Mouse (Mus musculus) C2C12 (cell line): Measurements from ENCODE around the gene C3.

ENCODE experiments used
- CEBPB ChIP-seq: IDR thresholded peaks from one replicate; pipeline ENCODE4 v1.6.1; 2011; ENCODE audit warnings: low read depth, mild to moderate bottlenecking, control low read depth, moderate library complexity
- CTCF ChIP-seq: IDR thresholded peaks from one replicate; pipeline ENCODE4 v1.5.1; 2011; ENCODE audit not compliant: control insufficient read depth, insufficient read depth, insufficient read length
- MYOD1 ChIP-seq: IDR thresholded peaks from one replicate; pipeline ENCODE4 v1.6.1; 2011; ENCODE audit warnings: low read depth; ENCODE audit not compliant: control insufficient read depth, insufficient read length
- MYOG ChIP-seq: IDR thresholded peaks from one replicate; pipeline ENCODE4 v1.6.1; 2011; ENCODE audit not compliant: control insufficient read depth, insufficient read length; ENCODE audit errors: extremely low read depth
- USF1 ChIP-seq: IDR thresholded peaks from one replicate; pipeline ENCODE4 v1.6.1; 2011; ENCODE audit warnings: low read depth, mild to moderate bottlenecking, control low read depth, moderate library complexity

DNA sequence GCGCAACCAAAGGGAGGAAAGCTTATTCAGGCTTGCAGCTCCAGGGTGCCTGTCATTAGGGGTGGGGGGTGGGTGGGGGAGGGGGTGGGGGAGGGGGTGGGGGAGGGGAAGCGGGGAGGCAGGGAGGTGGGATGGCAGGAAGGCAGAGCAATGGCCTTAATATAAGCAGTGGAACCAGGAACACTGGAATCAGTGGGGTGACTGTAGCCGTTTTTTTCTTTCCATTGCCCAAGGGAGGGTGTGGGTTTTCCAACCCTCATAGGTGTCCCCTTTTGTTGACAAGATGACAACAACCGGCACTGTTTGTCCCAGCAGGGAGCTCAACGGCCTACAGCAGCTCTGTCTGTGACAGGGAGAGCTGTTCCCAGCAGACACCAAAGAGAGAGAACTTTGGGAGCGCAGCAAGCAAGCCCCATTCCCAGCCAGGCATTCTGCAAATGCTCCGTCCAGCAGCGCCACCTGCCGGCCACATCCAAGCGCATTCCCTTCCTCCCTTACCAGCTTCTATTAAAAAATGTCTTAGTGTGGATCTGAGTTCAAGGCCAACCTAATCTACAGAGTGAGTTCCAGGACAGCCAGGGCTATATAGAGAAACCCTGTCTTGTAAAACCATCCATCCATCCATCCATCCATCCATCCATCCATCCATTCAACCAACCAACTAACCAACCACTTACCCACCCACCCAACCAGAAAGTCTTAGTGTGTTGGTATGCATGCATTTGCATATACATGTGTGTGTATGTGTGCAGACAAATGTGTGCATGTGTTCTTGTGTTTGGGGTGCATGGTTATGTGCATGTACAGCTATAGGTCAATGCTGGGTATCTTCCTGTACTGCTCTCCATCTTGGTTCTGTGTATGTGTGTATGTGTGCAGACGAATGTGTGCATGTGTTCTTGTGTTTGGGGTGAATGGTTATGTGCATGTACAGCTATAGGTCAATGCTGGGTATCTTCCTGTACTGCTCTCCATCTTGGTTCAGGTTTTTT is 60.8 kb downstream of the C3 start:
- TF ChIP-seq CTCF (peak; percentile 78), MYOD1 (no peak), USF1 (no peak), MYOG (no peak), CEBPB (no peak)
